Mouse (Mus musculus) neural tube, embryonic 11.5 days (tissue): ENCODE data around the gene Ddx6. TPM values are rescaled to one million over a fixed set of nuclear protein-coding genes. Genes with fewer than 3 reads are reported as not detected.

Experiments used
- ATAC-seq: fragments of 200-750 bp; cut with Nextera tagmentation; 2 replicates; pipeline ENCODE4 v1.8.0; 2017; ENCODE audit warnings: moderate number of reproducible peaks, mild to moderate bottlenecking, moderate TSS enrichment, moderate library complexity; ENCODE audit not compliant: insufficient read depth, low FRiP score, low TSS enrichment
- DNase-seq: peaks from one replicate; pipeline ENCODE4 v3.0.0-alpha.2; 2015; ENCODE audit warnings: low spot score
- H3K27ac ChIP-seq: fragments of 300-500 bp; sonication (generic); 2 replicates; pipeline ENCODE4 v1.5.1; 2014; ENCODE audit warnings: low read depth, mild to moderate bottlenecking, low read length
- H3K27me3 ChIP-seq: fragments of 300-500 bp; sonication (generic); 2 replicates; pipeline ENCODE4 v1.6.1; 2014; ENCODE audit warnings: mild to moderate bottlenecking, low read length, mixed read lengths; ENCODE audit not compliant: control insufficient read depth, insufficient read depth
- H3K36me3 ChIP-seq: fragments of 300-500 bp; sonication (generic); 2 replicates; pipeline ENCODE4 v1.6.1; 2014; ENCODE audit warnings: mild to moderate bottlenecking, low read length, moderate library complexity, mixed read lengths; ENCODE audit not compliant: control insufficient read depth, insufficient read depth
- H3K4me1 ChIP-seq: fragments of 300-500 bp; sonication (generic); 2 replicates; pipeline ENCODE4 v1.6.1; 2014; ENCODE audit warnings: low read length, mixed read lengths; ENCODE audit not compliant: control insufficient read depth, insufficient read depth
- H3K4me2 ChIP-seq: fragments of 300-500 bp; sonication (generic); 2 replicates; pipeline ENCODE4 v1.6.1; 2014; ENCODE audit warnings: low read depth, mild to moderate bottlenecking, moderate library complexity
- H3K4me3 ChIP-seq: fragments of 300-500 bp; sonication (generic); 2 replicates; pipeline ENCODE4 v1.5.1; 2014; ENCODE audit warnings: low read depth, low read length
- H3K9ac ChIP-seq: fragments of 300-500 bp; sonication (generic); 2 replicates; pipeline ENCODE4 v1.6.1; 2014; ENCODE audit warnings: mild to moderate bottlenecking, low read length
- H3K9me3 ChIP-seq: fragments of 300-500 bp; sonication (generic); 2 replicates; pipeline ENCODE4 v1.6.1; 2016; ENCODE audit warnings: low read length; ENCODE audit not compliant: control insufficient read depth
- WGBS: fragments of 180-500 bp; shearing (Covaris S2); extraction: QIAGEN DNeasy Blood & Tissue Kit; methylation state at CpG from one replicate; pipeline ENCODE4 v1.1.7; 2014; 5-methylcytosine and 5-hydroxymethylcytosine counted together
- polyA plus RNA-seq: library from polyadenylated mRNA; unstranded; fragments of >200 nt; fragmentation: Nextera tagmentation; extraction: Ambion mirVana; gene quantifications from 2 replicates; pipeline ENCODE4 v1.2.1, GENCODE M21; 2014

The Ddx6 gene
- polyA plus RNA-seq = 11.6 and 11.9 TPM in 2 replicates

DNA sequence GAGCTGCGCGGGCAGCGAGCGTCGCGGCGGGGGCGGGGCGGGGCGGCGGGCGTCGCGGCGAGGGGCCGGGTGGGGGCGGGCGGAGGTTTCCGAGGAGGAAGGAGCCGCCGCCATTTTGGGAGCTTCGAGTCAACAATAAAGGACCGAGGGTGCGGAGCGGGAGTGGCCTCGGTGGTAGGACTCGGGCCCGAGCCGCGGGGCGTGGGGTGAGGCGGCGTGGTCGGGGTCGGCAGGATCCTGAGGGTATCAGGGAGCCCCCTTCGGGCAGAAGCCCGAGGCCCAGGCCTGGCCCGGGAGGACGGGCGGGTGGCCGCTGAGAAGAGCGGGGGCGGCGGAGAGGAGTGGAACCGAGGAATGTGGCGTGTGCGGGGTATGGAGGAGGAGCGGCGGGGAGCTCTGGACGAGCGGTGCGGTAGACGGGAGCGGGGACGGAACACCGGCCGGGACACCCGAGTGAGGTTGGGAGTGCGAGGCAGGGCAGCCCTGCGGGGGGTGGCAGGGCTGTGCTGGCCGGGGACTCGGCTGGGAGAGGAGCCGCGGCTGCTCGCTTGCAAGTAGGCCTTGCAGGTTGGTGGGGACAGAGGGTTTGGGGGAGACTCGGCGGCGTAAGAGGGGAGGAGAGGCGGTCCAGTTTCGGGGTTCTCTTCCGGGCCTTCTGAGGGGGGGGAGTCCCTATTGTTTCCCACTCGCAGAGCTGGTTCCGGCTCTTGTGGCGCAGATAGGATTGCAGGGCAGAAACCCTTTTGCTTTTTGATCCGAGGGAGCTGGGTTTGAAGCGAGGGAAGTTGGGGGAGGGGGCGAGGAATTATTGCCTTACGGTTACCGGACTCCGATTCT, at the start of gene Ddx6:
Gene Ddx6, plus strand, starts transcription at position 114 of the 837 bp plus-strand sequence.
- peaks cover 5% of the 10 kb centered on the region for H3K36me3 ChIP-seq
- ATAC-seq = peak; percentile 74
- DNase-seq = peak; percentile 69
- peak within 1 kb of the TSS; percentile 83 for H3K4me2 ChIP-seq
- H3K4me3 ChIP-seq = peak within 1 kb of the TSS; percentile 100
- H3K9ac ChIP-seq = peak within 1 kb of the TSS; percentile 100
- no peaks in the 10 kb centered on the region for H3K9me3 ChIP-seq
- peak within 1 kb of the TSS; percentile 99 for H3K27ac ChIP-seq
- H3K27me3 ChIP-seq = no peaks in the 10 kb centered on the region
- H3K4me1 ChIP-seq = peaks cover 11% of the 10 kb centered on the region; the same call in 1 of the 2 replicates
- WGBS = under 1% methylated on average over 61 of the region's 80 CpGs

DNA sequence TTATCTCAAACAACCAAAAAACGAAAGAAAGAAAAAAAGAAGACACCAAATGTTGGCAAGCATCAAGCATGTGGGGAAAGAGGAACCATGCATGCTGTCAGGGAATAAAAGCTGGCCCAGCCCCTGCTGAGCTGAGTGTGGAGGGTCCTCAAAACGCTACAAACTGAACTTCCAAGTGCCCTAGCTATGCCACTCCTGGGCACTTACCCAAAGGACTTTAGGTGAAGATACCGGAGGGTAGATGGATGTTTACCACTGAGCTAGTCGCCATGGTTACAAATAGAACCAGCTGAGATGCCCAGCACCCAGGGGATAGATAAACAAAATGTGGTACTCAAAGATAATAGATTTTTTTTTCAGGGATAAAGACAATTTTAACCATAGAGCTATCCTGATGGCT, 43.1 kb upstream of the Ddx6 start, which contains the start of gene Cxcr5:
Gene Cxcr5, minus strand, starts transcription at position 281 of the 400 bp plus-strand sequence.
- Histone ChIP-seq H3K9me3 (no peaks in the 10 kb centered on the region), H3K4me1 (no peaks in the 10 kb centered on the region), H3K9ac (no peak within 1 kb of the TSS), H3K27me3 (no peaks in the 10 kb centered on the region), H3K4me2 (no peak within 1 kb of the TSS), H3K4me3 (no peak within 1 kb of the TSS), H3K27ac (no peak within 1 kb of the TSS), H3K36me3 (no peaks in the 10 kb centered on the region)
- no peak for DNase-seq
- ATAC-seq = no peak
- WGBS = 73% methylated on average over 4 of the region's 4 CpGs

DNA sequence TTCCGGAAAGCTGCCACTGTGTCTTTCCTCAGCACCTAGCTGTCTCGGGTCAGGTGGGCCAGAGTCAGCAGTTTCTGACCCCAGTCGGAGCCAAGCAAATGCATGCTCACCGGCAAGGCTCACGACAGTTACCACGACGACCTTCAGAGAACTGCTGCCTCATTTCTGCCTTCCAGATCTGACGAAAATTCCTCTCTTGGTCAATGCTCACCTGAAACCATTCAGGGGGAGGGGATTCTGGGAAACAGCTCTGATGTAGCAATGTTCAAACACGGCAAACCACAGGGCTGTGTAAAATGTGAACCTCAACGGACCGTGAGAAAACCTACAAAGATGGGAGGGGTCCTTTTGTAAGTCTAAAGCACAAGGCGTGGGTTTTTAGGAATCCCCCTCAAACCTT, 41.8 kb upstream of the Ddx6 start:
- ATAC-seq (no peak), DNase-seq (no peak)
- Histone ChIP-seq H3K4me3 (no peak overlapping the region), H3K4me2 (no peak overlapping the region), H3K9ac (no peak overlapping the region), H3K9me3 (no peaks in the 10 kb centered on the region), H3K27ac (no peak overlapping the region), H3K36me3 (no peaks in the 10 kb centered on the region), H3K27me3 (no peaks in the 10 kb centered on the region), H3K4me1 (no peaks in the 10 kb centered on the region)
- 59% methylated on average over 12 of the region's 12 CpGs for WGBS

DNA sequence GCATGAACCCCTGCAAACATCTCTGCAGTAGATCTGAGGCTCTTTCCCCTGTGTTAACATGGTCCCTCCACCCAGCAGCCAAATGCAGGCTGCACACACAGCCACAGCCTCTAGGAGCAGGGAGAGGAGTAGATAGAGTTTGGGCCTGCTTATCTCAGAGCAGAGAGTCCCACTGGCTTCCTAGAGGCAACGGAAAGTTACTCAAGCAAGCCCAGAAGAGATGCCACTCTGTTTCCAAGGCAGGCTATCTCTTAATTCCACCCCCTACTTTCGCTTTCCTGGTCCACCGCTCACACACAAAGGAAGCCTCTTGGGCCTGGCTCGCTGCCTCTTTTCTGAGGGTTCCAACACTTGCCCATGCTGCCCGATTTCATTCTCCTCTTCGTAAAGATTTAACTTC, 39.3 kb upstream of the Ddx6 start:
- WGBS = 46% methylated on average over 6 of the region's 6 CpGs
- Histone ChIP-seq H3K27me3 (no peaks in the 10 kb centered on the region), H3K9ac (no peak overlapping the region), H3K4me3 (no peak overlapping the region), H3K36me3 (no peaks in the 10 kb centered on the region), H3K4me2 (no peak overlapping the region), H3K9me3 (no peaks in the 10 kb centered on the region), H3K27ac (no peak overlapping the region), H3K4me1 (no peaks in the 10 kb centered on the region)
- DNase-seq (no peak), ATAC-seq (no peak)

- 84% methylated on average over 9 of the region's 9 CpGs for WGBS
- no peaks in the 10 kb centered on the region for H3K27me3 ChIP-seq
- no peak overlapping the region for H3K27ac ChIP-seq
- no peak overlapping the region for H3K4me3 ChIP-seq
- no peak overlapping the region for H3K9ac ChIP-seq
- H3K4me1 ChIP-seq = no peaks in the 10 kb centered on the region
- no peak for ATAC-seq
- H3K36me3 ChIP-seq = no peaks in the 10 kb centered on the region
- DNase-seq = no peak
- H3K4me2 ChIP-seq = no peak overlapping the region
- no peaks in the 10 kb centered on the region for H3K9me3 ChIP-seq
Observed at GRCm38 (mm10) chr9:44567338-44568082, 37.2 kb upstream of the Ddx6 start.

- WGBS = 49% methylated on average over 7 of the region's 7 CpGs
- no peaks in the 10 kb centered on the region for H3K36me3 ChIP-seq
- no peak for ATAC-seq
Observed at GRCm38 (mm10) chr9:44568083-44568455, 36.6 kb upstream of the Ddx6 start.

DNA sequence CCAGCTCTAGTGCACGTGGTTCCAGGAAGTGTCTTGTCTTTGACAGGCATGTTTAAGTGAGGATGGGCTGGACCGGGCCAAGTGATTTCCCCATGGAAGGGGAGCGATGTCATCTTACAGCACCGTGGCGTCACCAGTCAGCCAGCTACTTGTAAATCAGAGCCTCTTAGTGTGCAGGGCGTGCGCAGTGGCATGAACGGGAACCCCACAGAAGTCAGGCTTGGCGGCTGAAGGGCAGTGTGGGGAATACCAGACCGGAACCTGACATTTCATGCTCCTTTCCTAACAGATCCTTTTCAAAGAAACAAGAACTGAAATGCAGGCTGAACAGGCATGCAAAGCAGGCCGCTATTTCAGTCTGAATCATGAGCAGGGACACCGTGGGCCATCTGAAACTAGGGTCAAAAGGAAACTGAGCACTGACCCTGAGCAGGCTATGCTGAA, 33.7 kb upstream of the Ddx6 start:
- Histone ChIP-seq H3K9me3 (no peaks in the 10 kb centered on the region), H3K9ac (no peak overlapping the region), H3K27ac (no peak overlapping the region), H3K36me3 (no peaks in the 10 kb centered on the region), H3K4me3 (no peak overlapping the region), H3K27me3 (no peaks in the 10 kb centered on the region), H3K4me1 (no peaks in the 10 kb centered on the region), H3K4me2 (no peak overlapping the region)
- ATAC-seq (no peak), DNase-seq (no peak)
- WGBS = 78% methylated on average over 12 of the region's 12 CpGs

More at GRCm38 (mm10) chr9:44568083-44568455, 36.6 kb upstream of the Ddx6 start:
- H3K9ac ChIP-seq = no peak overlapping the region
- no peak overlapping the region for H3K4me2 ChIP-seq
- no peaks in the 10 kb centered on the region for H3K27me3 ChIP-seq
- no peaks in the 10 kb centered on the region for H3K9me3 ChIP-seq
- DNase-seq = no peak
- H3K4me3 ChIP-seq = no peak overlapping the region
- H3K27ac ChIP-seq = no peak overlapping the region
- H3K4me1 ChIP-seq = no peaks in the 10 kb centered on the region

GRCm38 (mm10) chr9:44573306-44573705, 31.4 kb upstream of the Ddx6 start:
- no peak for ATAC-seq
- Histone ChIP-seq H3K4me2 (no peak overlapping the region), H3K27ac (no peak overlapping the region), H3K4me3 (no peak overlapping the region), H3K9me3 (no peaks in the 10 kb centered on the region), H3K4me1 (no peaks in the 10 kb centered on the region), H3K9ac (no peak overlapping the region), H3K27me3 (no peaks in the 10 kb centered on the region), H3K36me3 (no peaks in the 10 kb centered on the region)
- WGBS = 86% methylated on average over 4 of the region's 4 CpGs
- DNase-seq = no peak
